Mouse (Mus musculus): ENCODE data around the gene Hnrnph3. TPM values are rescaled to one million over a fixed set of nuclear protein-coding genes. Genes with fewer than 3 reads are reported as not detected.
A peak's percentile ranks its signal among the peaks of the same experiment; 100 is the strongest.

The Hnrnph3 gene
- polyA plus RNA-seq, 1 experiment from 2014 or later: 60.1 TPM

GRCm38 (mm10) chr10:63014168-63014567, 9.8 kb downstream of the Hnrnph3 start:
- Histone ChIP-seq H3K9me3 (no peaks in the 10 kb centered on the region), H3K4me2 (no peak overlapping the region), H3K9ac (no peak overlapping the region), H3K4me3 (no peak overlapping the region), H3K36me3 (peaks cover 89% of the 10 kb centered on the region), H3K27me3 (replicated peaks) (no peaks in the 10 kb centered on the region), H3K27ac (replicated peaks) (no peak overlapping the region), H3K4me1 (0 out of 2 replicates have a peak, but pooled peaks cover 3% of the 10 kb centered on the region)
- no peak for ATAC-seq (ENCODE audit: extremely low read depth, insufficient number of reproducible peaks, low FRiP score, low TSS enrichment)
- WGBS: 85% methylated on average over 9 of the region's 9 CpGs

- Histone ChIP-seq H3K36me3 (peaks cover 93% of the 10 kb centered on the region), H3K4me3 (no peak overlapping the region), H3K27ac (replicated peaks) (no peak overlapping the region), H3K27me3 (replicated peaks) (no peaks in the 10 kb centered on the region), H3K9me3 (no peaks in the 10 kb centered on the region), H3K4me1 (no peaks in the 10 kb centered on the region), H3K9ac (no peak overlapping the region), H3K4me2 (no peak overlapping the region)
- no peak for ATAC-seq (ENCODE audit: extremely low read depth, insufficient number of reproducible peaks, low FRiP score, low TSS enrichment)
- 66% methylated on average over 3 of the region's 3 CpGs for WGBS
These were observed 10.5 kb downstream of the Hnrnph3 start for GRCm38 (mm10) chr10:63013476-63013875.

GRCm38 (mm10) chr10:63011556-63011955, 12.5 kb downstream of the Hnrnph3 start:
- ATAC-seq (ENCODE audit: extremely low read depth, insufficient number of reproducible peaks, low FRiP score, low TSS enrichment): no peak
- H3K4me1 ChIP-seq: no peaks in the 10 kb centered on the region
- H3K4me3 ChIP-seq: no peak overlapping the region
- no peak overlapping the region for H3K9ac ChIP-seq
- H3K4me2 ChIP-seq: no peak overlapping the region
- H3K27me3 ChIP-seq (replicated peaks): no peaks in the 10 kb centered on the region
- H3K9me3 ChIP-seq: no peaks in the 10 kb centered on the region
- H3K36me3 ChIP-seq: peaks cover 95% of the 10 kb centered on the region
- no peak overlapping the region for H3K27ac ChIP-seq (replicated peaks)
- 94% methylated on average over 6 of the region's 6 CpGs for WGBS

DNA sequence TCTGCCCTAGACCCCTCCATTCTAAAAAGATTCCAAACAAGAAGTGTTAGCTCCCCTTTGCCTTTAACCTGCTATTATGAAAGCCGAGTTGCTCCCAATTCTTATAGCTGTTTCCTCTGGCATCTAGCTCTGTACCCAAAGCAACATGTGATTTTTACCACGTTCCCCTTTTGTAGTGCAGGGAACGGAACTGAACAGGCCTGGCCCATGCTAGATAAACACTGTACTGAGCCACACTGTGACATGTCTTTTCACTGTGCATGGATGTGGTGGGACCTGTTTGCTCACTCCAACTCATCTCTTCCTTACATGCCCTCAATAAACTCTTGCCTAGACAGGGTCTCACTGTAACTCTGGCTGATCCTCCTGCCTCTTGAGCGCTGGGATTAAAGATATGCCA, 13.7 kb downstream of the Hnrnph3 start:
- ATAC-seq (ENCODE audit: extremely low read depth, insufficient number of reproducible peaks, low FRiP score, low TSS enrichment): no peak
- Histone ChIP-seq H3K9me3 (no peaks in the 10 kb centered on the region), H3K4me1 (no peaks in the 10 kb centered on the region), H3K9ac (no peak overlapping the region), H3K4me2 (no peak overlapping the region), H3K27ac (replicated peaks) (no peak overlapping the region), H3K36me3 (peaks cover 95% of the 10 kb centered on the region), H3K4me3 (no peak overlapping the region), H3K27me3 (replicated peaks) (no peaks in the 10 kb centered on the region)
- 81% methylated on average over 4 of the region's 4 CpGs for WGBS

GRCm38 (mm10) chr10:63008193-63008592, 15.8 kb downstream of the Hnrnph3 start:
- H3K4me3 ChIP-seq: no peak overlapping the region
- peaks cover 96% of the 10 kb centered on the region for H3K36me3 ChIP-seq
- no peaks in the 10 kb centered on the region for H3K27me3 ChIP-seq (replicated peaks)
- no peak overlapping the region for H3K4me2 ChIP-seq
- no peaks in the 10 kb centered on the region for H3K9me3 ChIP-seq
- no peak overlapping the region for H3K9ac ChIP-seq
- no peaks in the 10 kb centered on the region for H3K4me1 ChIP-seq
- no peak overlapping the region for H3K27ac ChIP-seq (replicated peaks)
- no peak for ATAC-seq (ENCODE audit: extremely low read depth, insufficient number of reproducible peaks, low FRiP score, low TSS enrichment)
- 63% methylated on average over 3 of the region's 3 CpGs for WGBS

- H3K4me1 ChIP-seq: no peaks in the 10 kb centered on the region
- H3K27me3 ChIP-seq (replicated peaks): no peaks in the 10 kb centered on the region
- WGBS: 85% methylated on average over 9 of the region's 9 CpGs
- H3K9me3 ChIP-seq: no peaks in the 10 kb centered on the region
- no peak overlapping the region for H3K4me3 ChIP-seq
- H3K27ac ChIP-seq (replicated peaks): no peak overlapping the region
- no peak for ATAC-seq (ENCODE audit: extremely low read depth, insufficient number of reproducible peaks, low FRiP score, low TSS enrichment)
- H3K4me2 ChIP-seq: no peak overlapping the region
- no peak overlapping the region for H3K9ac ChIP-seq
- peaks cover 96% of the 10 kb centered on the region for H3K36me3 ChIP-seq
These were observed 19.5 kb downstream of the Hnrnph3 start for GRCm38 (mm10) chr10:63004556-63004955.

GRCm38 (mm10) chr10:63003252-63003651, 20.8 kb downstream of the Hnrnph3 start:
- WGBS: 67% methylated on average over 9 of the region's 9 CpGs
- no peaks in the 10 kb centered on the region for H3K9me3 ChIP-seq
- no peak overlapping the region for H3K27ac ChIP-seq (replicated peaks)
- no peak overlapping the region for H3K4me2 ChIP-seq
- no peaks in the 10 kb centered on the region for H3K27me3 ChIP-seq (replicated peaks)
- peaks cover 95% of the 10 kb centered on the region for H3K36me3 ChIP-seq
- no peak for ATAC-seq (ENCODE audit: extremely low read depth, insufficient number of reproducible peaks, low FRiP score, low TSS enrichment)
- H3K4me1 ChIP-seq: no peaks in the 10 kb centered on the region
- H3K4me3 ChIP-seq: no peak overlapping the region
- H3K9ac ChIP-seq: no peak overlapping the region

GRCm38 (mm10) chr10:63000584-63000983, 23.4 kb downstream of the Hnrnph3 start:
- Histone ChIP-seq H3K9me3 (no peaks in the 10 kb centered on the region), H3K27ac (replicated peaks) (no peak overlapping the region), H3K9ac (no peak overlapping the region), H3K36me3 (peaks cover 96% of the 10 kb centered on the region), H3K4me2 (no peak overlapping the region), H3K4me3 (no peak overlapping the region), H3K27me3 (replicated peaks) (no peaks in the 10 kb centered on the region), H3K4me1 (no peaks in the 10 kb centered on the region)
- WGBS: 55% methylated on average over 9 of the region's 9 CpGs
- no peak for ATAC-seq (ENCODE audit: extremely low read depth, insufficient number of reproducible peaks, low FRiP score, low TSS enrichment)

DNA sequence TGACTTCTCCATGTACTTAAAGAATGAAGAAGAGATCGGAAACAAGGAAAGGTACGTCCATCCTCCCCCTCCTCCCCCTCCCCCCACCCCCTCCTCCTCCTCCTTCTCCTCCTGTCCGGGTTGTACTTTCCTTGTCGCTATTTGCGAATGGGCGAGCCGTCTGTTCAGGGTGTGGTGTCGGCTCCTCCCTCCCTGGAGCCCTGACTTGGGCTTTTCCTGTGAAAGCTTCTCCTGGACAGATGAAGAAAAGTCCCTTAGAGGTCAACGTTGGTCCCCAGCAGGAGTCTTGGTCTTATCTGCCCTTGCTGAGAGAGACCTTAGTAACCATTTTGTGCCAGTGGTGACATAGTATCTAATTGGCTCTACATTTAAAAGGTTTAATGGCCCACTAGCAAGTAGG, 30.0 kb downstream of the Hnrnph3 start:
- H3K9me3 ChIP-seq: no peaks in the 10 kb centered on the region
- 59% methylated on average over 7 of the region's 9 CpGs for WGBS
- H3K9ac ChIP-seq: no peak overlapping the region
- H3K36me3 ChIP-seq: peaks cover 97% of the 10 kb centered on the region
- H3K27ac ChIP-seq (replicated peaks): no peak overlapping the region
- H3K27me3 ChIP-seq (replicated peaks): no peaks in the 10 kb centered on the region
- no peak overlapping the region for H3K4me2 ChIP-seq
- H3K4me3 ChIP-seq: no peak overlapping the region
- no peak for ATAC-seq (ENCODE audit: extremely low read depth, insufficient number of reproducible peaks, low FRiP score, low TSS enrichment)
- no peaks in the 10 kb centered on the region for H3K4me1 ChIP-seq

- Histone ChIP-seq H3K4me2 (no peak overlapping the region), H3K9me3 (no peaks in the 10 kb centered on the region), H3K4me3 (no peak overlapping the region), H3K4me1 (no peaks in the 10 kb centered on the region), H3K27me3 (replicated peaks) (no peaks in the 10 kb centered on the region), H3K27ac (replicated peaks) (no peak overlapping the region), H3K36me3 (peaks cover 93% of the 10 kb centered on the region), H3K9ac (no peak overlapping the region)
- ATAC-seq (ENCODE audit: extremely low read depth, insufficient number of reproducible peaks, low FRiP score, low TSS enrichment): no peak
- 92% methylated on average over 15 of the region's 15 CpGs for WGBS
These were observed 33.4 kb downstream of the Hnrnph3 start for GRCm38 (mm10) chr10:62990636-62991035.

- peaks cover 12% of the 10 kb centered on the region for H3K4me1 ChIP-seq
- no peak overlapping the region for H3K4me2 ChIP-seq
- no peak overlapping the region for H3K4me3 ChIP-seq
- no peaks in the 10 kb centered on the region for H3K27me3 ChIP-seq (replicated peaks)
- ATAC-seq (ENCODE audit: extremely low read depth, insufficient number of reproducible peaks, low FRiP score, low TSS enrichment): no peak
- WGBS: 34% methylated on average over 3 of the region's 3 CpGs
- no peak overlapping the region for H3K27ac ChIP-seq (replicated peaks)
- H3K36me3 ChIP-seq: peaks cover 91% of the 10 kb centered on the region
- H3K9ac ChIP-seq: no peak overlapping the region
- no peaks in the 10 kb centered on the region for H3K9me3 ChIP-seq
These were observed 36.7 kb downstream of the Hnrnph3 start for GRCm38 (mm10) chr10:62987341-62987740.

DNA sequence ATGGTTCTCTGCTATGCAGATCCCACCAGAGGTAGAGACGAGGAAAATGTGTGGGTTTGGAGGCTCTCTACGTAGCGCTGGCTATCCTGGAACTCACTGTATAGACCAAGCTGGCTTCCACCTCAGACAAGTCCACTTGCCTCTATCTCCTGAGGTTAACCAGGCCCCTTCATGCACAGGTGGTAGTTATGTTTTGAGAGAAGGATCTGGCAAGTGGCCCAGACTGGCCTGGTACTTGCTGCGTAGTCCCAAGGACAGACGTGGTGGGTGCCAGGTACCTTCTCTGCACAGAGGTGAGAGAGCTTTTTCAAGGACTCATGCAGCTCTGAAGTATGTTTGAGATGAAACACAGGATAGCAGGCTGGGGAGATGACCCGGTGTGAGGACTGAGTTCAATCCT, 39.5 kb downstream of the Hnrnph3 start:
- no peak overlapping the region for H3K4me3 ChIP-seq
- peak overlapping the region; percentile 58 for H3K27ac ChIP-seq (replicated peaks)
- no peaks in the 10 kb centered on the region for H3K9me3 ChIP-seq
- peaks cover 20% of the 10 kb centered on the region for H3K4me1 ChIP-seq
- H3K4me2 ChIP-seq: no peak overlapping the region
- 0 out of 2 replicates have a peak overlapping the region, but pooled peaks have one; percentile 7 for H3K9ac ChIP-seq
- ATAC-seq (ENCODE audit: extremely low read depth, insufficient number of reproducible peaks, low FRiP score, low TSS enrichment): no peak
- H3K27me3 ChIP-seq (replicated peaks): no peaks in the 10 kb centered on the region
- H3K36me3 ChIP-seq: peaks cover 64% of the 10 kb centered on the region
- WGBS: 66% methylated on average over 6 of the region's 6 CpGs

Measured in heart, embryonic 13.5 days (tissue).